Mouse (Mus musculus): ENCODE measurements at regions not wholly inside any gene's neighbourhood (a gene's known extent, or its start where the extent isn't known, plus 50 kb on each side); places are given as distances from the start of the nearest gene placed in this dataset.

DNA sequence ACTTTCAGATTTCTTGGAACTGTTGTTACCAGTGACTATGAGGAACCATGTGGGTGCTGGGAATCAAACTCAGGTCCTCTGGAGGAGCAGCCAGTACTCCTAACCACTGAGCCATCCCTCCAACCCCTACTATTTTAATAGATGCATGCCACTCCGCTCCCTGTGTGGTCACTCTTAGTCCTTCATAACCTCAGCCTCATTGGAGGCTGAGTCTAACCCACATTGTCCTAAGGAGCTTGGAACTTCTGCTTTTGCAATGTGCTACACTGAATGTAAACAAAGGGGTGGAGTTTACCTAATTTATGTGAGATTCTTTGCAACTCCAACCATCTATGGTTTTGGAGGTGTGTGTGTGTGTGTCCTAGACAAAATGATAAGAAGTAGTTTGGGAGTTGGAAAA is 122.7 kb upstream of the Tut7 start:
- TF ChIP-seq CTCF (IDR thresholded peaks at IDR 0.05; ENCODE audit: low read depth, low read length) (no peak), POLR2A (IDR thresholded peaks at IDR 0.05; ENCODE audit: extremely low read depth, insufficient read depth, low read length) (no peak)

Data from liver, adult 2 months (tissue).